Mouse (Mus musculus) T-cell, adult 2 months (primary cell): ENCODE data around the gene Pvr.
A peak's percentile ranks its signal among the peaks of the same experiment; 100 is the strongest.
"Not testable (repeated sequence)": the region's sequence is repeated elsewhere in the genome, so short reads cannot be mapped to it uniquely, and the experiment has no call there.

ENCODE experiments used
- DNase-seq: peaks from one replicate; pipeline ENCODE4 v3.0.0; 2022; ENCODE audit warnings: low spot score

Pvr gene

DNA sequence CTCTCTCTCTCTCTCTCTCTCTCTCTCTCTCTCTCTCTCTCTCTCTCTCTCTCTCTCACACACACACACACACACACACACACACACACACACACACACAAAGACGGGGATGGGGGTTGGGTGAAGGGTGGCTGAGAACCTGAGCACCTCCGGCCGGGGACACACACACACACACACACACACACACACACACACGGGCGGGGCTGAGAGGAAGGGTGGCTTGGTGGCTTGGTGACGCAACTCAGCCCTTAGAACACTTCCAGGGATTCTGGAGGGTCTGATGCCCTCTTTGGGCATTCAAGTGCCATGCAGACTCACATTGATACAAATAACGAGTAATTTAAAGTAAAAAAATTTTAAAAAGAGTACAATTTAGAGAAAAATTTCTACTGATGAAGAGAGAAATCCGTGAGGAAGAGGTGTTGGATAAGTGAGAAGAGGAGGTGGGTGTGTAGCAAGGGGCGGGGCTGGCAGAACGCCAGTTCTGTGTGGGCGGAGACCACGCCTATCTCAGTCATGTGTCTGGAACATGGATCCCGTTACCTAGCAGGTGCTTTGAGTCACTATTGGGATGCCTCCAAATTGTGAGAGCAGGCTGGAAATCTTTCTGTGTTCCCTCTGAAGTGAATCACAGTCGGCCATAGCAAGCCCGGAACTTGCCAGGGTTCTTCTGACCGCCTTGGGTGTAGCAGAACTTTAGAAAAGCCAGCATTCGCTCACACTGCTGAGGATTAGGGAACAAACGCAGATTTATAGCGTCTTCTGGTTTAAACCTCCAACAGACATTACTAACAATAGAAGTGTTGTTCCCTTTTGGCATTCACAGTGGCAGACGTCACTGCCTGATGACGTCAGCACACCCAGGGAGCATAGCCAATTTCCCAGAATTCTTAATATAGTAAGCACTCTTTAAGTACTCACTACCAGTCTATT, 12.2 kb upstream of the Pvr start:
- DNase-seq: peak; percentile 78

DNA sequence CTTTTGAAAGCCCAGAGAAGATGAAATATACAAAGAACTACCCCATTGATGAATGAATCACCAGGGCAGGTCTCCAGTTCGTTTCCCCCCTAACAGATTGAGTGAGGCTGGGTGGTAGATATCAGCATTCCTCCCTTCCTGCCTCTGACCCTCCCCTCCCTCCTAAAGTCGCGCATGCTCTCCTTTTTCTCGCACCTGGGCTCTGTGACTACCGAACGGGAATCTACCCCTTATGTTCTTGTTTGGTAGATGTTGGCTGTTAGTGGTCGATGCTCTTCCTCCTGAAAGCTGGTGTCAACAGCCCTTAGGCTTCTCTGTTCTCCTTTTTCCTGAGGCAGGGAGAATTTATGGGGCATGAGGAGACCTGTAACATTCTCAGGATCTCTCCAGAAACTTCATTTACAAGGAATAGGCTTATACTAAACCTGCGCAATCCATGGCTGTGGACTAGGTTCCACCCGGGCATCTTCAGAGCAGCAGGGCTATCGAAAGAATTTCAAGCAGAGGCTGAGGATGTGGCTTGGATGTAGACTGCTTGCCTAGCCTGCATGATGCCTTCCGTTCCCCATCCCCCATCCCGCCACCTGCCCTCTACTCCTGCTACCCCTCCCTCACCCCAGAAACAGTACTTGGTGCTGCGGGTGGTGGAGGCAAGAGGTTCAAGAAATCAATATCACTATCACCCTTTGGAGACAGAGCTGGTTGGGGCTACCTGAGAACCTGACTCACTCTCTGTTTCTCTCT, 11.3 kb upstream of the Pvr start:
- peak; percentile 86 for DNase-seq

DNA sequence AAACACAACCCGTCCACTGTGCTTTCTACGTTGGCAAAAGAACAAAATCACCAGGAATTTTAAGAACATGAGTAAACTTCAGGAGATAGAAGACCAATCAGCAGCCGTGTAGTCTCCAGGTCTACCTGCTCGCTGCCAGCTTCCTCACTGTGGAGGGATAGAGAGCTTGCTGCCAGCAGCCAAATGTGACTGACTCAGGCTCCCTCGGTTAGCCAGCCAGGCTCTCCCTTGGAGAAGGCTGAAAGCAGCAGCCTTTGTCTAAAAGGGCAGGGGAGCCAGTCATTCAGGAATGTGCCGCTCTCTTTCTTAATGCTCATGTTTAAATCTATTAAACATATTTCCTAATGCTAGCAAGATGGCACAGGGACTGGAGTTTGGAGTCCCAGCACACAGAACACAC, 9.5 kb upstream of the Pvr start:
- DNase-seq: not testable (repeated sequence)

DNA sequence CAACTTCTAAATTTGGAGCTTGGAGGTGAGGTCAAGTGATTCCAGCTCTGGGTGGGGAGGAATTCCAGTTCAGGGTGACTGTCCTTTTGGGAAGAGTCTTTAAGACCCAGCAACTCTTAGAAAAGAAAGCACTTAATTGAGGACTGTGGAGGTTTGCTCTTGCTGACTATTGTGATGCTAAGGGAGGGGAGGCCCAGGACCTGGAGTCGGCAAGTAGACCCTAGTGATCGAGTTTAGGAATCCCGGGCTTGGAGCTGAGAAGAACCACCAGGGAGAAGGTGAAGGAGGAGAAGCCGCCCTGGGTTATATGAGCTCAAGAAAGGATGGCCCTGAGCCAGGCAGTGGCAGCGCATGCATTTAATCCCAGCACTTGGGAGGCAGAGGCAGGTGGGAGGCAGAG, 7.5 kb upstream of the Pvr start:
- no peak for DNase-seq

DNA sequence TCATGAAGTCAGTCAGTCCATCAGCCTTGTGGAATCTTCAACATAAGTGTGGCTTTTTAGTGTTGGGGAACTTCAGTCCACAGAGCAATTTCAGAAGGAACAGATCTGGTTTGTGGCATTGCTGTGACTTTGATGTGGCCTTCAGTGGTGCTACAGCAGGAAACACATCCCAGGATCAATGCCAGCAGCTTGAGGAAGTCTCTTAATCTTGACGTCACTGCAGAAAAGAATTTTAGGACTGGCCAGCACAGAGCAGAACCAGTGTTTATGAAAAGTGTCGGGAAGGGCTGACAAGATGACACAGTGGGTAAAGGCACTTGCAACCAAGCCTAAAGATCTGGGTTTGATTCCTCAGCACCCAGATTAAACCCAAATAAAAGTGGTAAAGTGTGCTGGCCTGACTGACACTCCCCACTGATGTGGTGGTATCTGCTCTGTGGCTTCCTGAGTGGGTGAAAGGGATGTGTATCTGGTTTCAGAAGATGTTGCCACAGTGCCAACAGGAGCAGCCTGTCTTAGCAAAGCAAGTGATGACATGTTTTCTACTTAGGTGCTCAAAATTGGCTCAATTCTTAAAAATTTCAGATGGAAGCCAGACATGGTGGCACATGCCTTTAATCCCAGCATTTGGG, 6.0 kb upstream of the Pvr start:
- peak; percentile 72 for DNase-seq

DNA sequence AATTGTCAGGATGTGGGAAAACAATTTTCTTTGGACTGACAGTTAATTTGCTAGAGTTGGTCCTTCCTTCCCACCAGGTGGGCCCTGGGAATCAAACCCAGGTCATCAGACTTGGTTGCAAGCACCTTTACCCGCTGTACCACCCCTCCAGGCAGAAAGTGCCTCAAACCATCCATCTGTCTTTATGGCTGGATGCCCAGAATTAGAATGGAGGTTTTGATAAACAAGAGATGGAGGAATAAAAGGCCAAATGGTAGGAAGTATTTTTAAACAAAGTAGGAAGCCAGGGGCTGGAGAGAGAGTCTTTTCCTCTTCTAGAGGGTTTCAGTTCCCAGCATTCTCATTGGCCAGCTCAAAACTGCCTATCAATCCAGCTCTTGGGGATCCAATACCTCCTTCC, 4.4 kb upstream of the Pvr start:
- DNase-seq: no peak

DNA sequence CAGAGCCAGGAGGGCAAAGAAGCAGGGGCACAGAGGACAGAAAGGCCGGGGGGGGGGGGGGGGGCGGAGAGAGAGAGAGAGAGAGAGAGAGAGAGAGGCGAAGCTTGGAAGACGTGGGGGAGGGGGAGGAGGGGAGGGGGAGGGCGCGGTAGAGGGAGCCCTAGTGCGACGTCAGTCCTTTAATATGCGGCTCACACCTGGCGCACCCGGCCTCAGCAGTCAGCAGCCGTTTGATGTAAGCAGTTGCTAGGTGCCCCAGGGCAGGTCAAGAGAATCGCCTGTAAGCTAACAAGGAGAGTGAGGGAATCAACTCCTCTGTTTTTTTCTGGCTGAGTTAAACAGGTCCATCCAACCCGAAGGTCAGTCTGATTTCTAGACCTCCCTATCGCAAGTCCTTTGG, 2.8 kb upstream of the Pvr start:
- peak; percentile 39 for DNase-seq

DNA sequence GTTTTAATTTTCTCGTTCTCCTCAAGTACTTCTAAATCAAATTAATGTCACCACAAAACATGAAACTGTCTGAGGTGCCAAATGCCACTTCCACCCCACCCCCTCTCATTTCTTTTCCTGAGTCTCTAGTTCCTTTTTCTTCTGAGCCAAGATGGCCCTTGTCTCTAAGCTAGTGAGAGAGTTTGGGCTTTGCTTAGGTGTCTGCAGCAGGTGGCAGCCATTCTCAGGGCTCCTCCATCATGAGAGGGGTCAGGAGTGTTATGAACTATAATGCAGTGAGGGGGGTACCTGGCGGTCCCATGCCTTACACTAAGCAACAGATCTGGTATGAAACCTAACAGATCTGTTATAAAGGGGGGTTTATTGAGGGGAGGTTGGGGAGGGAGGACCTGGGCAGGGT, 2.4 kb upstream of the Pvr start:
- no peak for DNase-seq

DNA sequence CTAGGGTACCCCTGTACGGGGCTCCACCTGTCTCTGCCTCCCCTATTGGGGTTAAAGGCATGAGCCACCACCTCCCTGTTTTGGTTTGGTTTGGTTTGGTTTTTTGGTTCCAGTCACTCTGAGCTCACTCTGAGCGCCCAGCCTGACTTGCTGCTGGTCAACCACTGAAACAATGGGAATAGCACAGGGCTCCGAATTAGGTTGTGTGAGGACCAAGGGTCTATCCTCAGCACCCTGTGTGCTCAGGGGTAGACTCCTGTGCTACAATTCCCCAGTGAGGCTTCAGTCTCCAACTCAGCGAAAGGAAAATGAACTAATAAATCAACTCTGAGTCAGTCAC, 824 bp downstream of the Pvr start:
- no peak for DNase-seq

DNA sequence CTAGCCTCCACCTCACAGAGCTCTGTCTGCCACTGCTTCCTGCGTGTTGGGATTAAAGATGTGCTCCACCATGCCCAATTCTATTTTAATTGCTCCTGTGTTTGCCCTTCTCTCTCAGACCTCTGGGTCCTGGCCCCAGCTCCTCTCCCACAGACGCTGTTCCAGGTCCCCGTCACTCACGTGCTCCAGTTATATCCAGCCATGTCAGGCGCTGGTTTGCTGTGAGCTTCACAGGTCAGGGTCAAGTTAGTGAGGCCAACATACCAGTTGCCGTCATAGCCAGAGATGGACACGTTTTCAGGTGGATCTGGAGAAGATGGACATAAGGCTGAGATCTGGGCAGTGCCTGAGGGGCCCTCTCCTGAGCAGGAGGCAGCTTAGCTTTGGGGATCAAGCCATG, 6.4 kb downstream of the Pvr start:
- no peak for DNase-seq

DNA sequence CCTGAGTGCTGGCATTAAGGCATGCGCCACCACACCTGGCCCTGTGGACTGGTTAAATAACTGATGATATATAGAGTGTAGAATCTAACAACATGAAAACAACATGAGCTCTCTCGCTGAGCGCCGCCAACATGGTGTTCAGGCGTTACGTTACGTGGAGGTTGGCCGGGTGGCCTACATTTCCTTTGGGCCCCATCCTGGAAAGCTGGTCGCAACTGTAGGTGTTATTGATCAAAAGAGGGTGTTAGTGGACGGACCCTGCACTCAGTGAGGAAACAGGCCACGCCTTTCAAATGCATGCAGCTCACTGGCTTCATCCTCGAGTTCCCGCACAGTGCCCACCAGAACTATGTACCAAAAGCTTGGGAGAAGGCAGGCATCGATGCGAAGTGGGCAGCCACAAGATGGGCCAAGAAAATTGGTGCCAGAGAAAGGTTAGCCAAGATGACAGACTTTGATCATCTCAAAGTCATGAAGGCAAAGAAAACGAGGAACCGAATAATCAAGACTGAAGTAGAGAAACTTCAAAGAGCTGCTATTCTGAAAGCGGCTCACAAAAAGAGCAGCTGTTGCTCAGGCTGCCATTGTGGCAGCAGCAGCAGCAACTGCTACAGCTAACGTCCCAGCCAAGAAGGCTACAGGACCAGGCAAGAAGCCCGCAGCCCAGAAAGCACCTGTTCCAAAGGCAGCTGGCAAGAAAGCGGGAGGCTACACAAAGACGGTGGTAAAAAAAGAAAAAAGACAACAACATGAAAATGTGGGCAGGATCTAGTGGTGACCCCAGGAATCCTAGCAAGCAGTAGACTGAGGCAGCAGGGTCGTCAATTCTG, 9.1 kb downstream of the Pvr start:
- no peak for DNase-seq

DNA sequence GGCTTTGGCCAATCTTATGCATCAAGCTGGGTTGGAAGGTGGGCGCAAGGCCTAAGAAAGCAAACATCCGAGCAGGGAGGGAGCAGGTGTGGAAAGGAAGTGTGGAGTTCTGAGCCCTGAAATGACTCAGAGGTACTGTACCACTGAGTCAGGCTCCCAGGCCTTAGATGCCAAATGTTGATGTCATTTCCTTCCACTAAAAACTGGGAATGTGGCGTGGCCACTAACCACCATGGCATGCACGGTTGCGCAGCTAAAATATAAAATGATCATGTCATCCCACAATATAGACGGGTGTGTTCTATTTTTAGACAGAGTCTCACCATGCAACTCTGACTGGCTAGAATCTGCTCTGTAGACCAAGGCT, 9.7 kb downstream of the Pvr start:
- DNase-seq: no peak

DNA sequence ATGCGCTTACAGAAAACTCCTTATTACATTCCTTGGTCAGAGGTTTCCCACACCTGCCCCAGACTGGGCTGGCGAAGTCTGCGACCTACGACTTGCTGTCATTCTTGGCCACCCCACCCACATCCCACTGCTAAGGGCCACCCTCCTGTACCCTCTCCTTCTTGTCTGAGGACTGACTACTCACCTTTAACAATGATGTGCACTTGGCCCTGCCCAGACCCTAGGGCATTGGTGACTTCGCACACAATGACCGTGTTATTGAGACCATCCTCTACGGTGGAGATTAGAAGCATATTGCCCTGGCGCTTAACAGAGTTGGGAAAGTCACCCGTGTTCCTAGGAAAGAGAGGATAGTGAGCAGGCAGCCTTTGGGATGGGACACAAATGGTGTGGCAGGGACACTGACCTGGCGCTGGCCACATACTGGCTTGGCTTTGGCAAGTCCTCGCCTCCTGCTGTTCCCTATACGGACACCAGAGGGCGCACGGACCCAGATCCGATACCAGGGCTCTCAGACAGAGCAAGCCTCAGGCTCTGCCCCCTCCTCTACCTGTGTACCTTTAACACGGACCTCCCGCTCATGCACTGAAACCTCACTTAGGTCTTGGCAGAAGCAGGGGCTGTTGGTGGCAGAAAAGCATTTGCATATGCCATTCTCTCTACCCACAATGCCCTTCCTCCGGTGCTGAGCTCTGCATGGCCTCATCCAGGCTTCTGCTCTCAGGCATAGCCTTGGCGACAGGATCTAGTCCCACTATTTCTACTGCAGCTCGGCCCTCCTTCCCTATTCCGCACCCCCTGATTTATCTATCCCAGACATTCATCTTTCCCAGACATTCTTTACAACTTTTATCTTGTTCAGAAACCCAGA, 10.3 kb downstream of the Pvr start:
- DNase-seq: peak; percentile 74

DNA sequence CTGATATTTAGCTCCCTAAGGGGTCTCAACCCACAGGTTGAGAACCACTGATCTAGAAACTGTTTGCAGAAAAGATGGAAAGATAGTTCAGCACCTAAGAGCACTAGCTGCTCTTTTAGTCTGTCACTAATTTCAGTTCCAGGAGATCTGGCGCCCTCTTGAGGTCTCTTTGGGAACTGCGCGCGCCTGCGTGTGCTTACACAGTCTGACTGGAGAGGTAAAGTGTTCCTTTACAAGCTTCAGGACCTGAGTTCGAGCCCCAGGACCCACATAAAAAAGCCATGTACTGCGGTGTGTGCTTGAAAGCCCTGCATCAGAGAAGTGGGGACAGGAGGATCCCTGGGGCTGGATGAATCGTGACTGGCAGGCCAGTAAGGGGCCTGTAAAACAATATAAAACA, 31.1 kb downstream of the Pvr start:
- peak; percentile 54 for DNase-seq

DNA sequence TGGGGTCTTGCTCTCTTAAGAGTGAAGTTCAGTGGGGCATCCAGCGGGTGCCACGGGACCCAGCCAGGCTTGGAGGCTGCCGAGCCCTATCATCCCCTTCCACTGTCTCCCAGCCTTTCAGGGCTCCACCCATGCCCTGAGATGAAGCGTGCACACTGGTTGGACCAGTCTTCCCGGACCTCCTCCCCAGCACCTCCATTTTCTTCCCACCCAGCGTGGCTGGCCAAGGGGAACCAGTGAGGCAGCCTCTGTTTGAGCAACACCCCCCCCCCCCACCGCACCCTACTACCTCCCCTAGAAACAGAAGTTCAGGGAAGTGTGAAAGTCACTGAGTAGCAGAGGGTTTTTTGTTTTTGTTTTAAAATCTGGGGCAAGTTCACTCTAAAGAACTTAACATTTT, 33.1 kb downstream of the Pvr start, which contains the start of gene Ceacam19:
Gene Ceacam19 (minus strand): TSS at position 117 of the 400 bp plus-strand sequence.
- no peak for DNase-seq

DNA sequence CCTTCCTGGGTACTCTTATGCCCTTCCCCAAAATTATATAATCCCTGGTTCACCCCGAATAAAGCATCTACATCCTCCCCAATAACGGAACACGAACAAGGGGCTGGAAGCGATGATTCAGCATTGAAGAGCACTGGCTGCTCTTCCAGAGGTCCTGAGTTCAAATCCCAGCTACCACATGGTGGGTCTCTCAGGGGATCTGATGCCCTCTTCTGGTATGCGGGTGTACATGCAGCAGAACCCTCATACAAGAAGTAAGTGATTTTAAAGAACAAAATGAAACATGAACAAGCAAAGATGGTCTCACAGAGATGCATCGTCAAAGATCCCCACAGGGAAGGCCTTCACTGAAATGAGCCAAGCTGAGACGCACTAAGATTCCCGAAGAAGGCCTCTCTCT, 40.2 kb downstream of the Pvr start:
- no peak for DNase-seq

DNA sequence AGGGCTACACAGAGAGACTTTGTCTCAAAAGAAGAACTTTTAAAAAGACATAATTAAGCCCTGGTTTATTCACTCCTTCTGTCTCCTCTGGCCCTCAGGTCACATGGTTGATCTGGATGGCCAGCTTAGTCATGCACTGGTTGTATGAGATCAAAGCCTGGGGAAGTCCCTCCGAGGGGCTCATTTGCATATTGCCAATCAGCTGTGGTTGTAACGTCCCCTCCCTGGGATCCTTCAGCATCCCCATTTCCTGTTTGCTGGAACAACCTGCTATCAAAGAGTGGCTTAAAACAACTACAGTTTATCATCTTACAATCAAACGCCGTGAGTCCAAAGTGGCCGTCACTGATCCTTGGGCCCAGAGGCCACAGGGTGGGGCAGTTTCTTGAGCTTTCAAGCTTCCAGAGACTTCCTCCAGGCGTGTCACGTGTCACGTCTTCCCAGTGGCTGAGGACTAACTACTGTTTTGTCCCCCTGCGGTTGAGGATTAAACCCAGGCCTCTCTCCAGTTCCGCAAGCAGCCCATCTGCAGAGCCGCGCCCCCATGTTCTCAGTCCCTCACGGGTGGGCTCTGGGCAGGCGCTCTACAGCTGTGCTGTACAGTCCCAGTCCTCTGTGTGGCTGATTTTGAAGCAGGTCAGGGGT, 44.1 kb downstream of the Pvr start:
- DNase-seq: peak; percentile 24

DNA sequence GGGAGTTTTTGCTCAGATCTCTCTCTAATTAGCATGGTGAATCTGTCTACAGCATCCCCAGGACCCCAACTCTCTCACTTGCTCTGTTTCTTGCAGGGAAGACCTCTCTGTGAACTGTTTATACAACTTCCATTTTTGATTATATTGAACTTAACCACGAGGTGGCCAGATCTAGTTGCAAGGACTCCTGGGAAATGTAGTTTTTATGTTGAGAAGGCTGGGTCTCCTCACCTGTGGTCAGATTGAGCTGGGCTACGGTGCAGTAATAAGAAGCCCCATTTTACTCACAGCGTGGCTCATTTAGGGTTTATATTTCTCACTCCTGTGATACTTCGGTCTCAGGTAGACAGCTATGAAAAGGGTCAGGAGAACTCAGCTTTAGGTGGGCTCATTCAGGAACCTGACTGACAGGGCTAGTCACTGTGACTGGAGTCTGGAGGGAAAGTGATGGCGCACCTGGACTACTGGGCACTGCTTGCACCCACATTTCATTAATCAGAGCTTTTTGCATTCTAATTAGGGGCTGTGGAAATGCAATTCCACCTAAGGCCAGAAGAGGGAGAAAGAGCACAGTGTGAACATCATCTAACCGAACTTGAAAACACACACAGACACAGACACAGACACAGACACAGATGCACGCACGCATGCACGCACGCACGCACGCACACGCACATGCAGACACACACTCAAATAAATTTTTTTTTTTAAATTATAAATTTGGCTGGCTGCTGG, 44.8 kb downstream of the Pvr start:
- DNase-seq: peak; percentile 54

DNA sequence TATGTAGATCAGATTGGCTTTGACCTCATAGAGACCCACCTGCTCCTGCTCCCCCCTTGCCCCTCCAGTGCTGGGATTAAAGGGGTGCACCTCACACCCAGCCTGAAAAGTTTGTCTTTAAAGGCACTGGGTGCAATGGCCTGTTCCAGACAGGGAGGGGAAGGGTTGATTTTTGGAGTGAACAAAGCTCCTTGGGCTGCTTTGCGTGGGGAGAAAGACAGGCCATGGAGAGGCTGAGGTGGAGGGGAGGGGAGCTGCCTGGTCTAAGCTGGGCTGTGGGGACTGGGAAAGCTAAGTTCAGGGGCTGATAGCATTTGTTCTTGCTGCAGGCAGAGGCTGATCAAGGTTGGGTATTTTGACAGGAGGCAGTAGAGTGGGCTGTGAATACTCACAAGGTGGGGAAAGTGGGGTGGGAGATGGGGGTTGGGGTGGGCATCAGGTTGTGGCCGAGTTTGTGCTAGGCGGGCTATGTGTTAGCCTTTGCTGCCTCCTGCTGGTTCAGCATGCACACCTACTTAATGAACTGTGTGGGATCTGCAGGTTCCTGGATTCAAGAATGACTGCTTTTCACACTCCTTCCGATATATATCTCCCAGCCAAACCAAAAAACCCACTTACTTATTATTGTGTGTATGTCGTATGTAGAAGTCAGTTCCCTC, 48.9 kb downstream of the Pvr start:
- DNase-seq: peak; percentile 27
